Mouse (Mus musculus) embryonic stem cell, embryonic (primary cell): ENCODE results near the gene Eif4h.

Source experiments
- CTCF ChIA-PET, 4 experiments: fragments of 300-600 bp in 2 of 4; fragments of 350-600 bp in 2 of 4; sonication (Branson Sonifier 250); formaldehyde crosslinking; loops; one replicate each; lab custom pipeline; 2022; ENCODE audit warnings: inconsistent platforms in 2 of 4; lab: Charles Lee
- POLR2A ChIA-PET, 4 experiments: fragments of 300-600 bp in 2 of 4; fragments of 350-600 bp in 2 of 4; sonication (Branson Sonifier 250); formaldehyde crosslinking; loops; one replicate each; lab custom pipeline; 2022; ENCODE audit warnings: antibody characterized with exemption in 4 of 4, inconsistent platforms in 1 of 4; lab: Charles Lee

The Eif4h gene

GRCm38 (mm10) chr5:134630835-134631234 lies 8.5 kb downstream of the Eif4h start:
- CTCF ChIA-PET: interaction anchor here (0.6 to 1.3 kb wide), 4 partner anchors 11 to 86 kb away, joined by 3 to 6 read pairs (median 4); partner anchors contain the start of gene Syna (in 1 of the 4)
- POLR2A ChIA-PET: interaction anchor here (0.5 to 11.9 kb wide), 18 partner anchors 8 to 378 kb away, joined by 3 to 174 read pairs (median 4); partner anchors contain the start of genes Eif4h (in 2 of the 4), Abhd11 (in 1 of the 4), Lat2 (in 1 of the 4) and Limk1 (in 1 of the 4)

GRCm38 (mm10) chr5:134629508-134629907 lies 9.8 kb downstream of the Eif4h start:
- POLR2A ChIA-PET: interaction anchor here in 3 of 4 experiments (0.7 to 11.9 kb wide), 9 partner anchors 9 to 446 kb away, joined by 3 to 174 read pairs (median 7); partner anchors contain the start of genes Eif4h (in 2 of the 3), Limk1 (in 2 of the 3), Gtf2ird2 (in 1 of the 3) and Lat2 (in 1 of the 3)
- CTCF ChIA-PET: no interaction called here

DNA sequence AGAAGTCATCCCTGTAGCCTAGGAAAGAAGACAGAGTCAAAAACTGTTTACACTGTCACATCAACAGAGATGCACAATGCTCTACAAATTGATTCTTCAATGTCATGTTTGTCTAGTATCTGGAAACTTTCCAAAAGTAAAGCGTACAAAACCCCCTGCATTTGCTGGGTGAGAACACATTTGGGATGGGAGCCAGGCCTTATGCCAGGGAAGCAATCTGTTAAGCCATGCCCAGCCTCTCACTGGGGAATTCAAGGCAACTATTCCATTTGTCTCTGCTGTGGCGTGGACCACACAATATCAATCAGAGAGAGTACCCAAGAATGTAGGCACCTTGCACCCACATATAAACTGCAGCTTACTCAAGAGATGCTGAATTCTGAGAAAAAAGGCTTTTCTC lies 17.2 kb downstream of the Eif4h start:
- ChIA-PET POLR2A (interaction anchor here in 2 of 4 experiments (0.7 to 11.7 kb wide), 5 partner anchors 8 to 253 kb away, joined by 3 to 174 read pairs (median 5); no protein-coding TSS in a partner anchor), CTCF (interaction anchor here in 2 of 4 experiments (0.6 to 1.2 kb wide), 2 partner anchors 14 to 40 kb away, joined by 4 to 10 read pairs; no protein-coding TSS in a partner anchor)

DNA sequence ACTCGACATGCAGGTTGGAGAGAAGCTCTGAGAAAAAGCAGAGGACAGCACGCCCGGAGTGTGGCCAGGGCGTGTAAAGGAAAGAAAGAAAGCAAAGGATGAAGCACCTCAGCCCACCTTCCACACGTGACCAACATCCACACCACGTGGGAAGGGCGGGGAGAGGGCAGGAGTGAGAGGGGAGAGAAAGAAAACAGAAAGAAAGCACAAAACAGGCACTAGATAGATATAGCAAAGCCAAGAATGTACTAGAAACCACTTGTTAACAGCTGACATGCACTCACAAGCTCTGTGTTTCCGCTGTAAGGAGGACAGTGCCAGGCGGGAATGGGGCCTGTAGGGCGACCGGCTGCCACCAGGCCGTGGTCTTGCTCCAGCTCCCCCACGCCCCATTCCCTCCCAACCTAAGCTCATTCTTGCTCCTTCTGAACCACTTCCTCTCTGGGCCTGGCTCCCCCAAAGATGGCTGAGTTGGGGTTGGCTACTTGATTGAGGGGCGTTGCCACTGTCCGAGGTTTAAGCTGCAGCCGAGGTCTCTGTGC lies 18.1 kb downstream of the Eif4h start:
- POLR2A ChIA-PET: interaction anchor here (0.6 to 11.7 kb wide), 24 partner anchors 9 to 444 kb away, joined by 3 to 174 read pairs (median 4); partner anchors contain the start of genes Eif4h (in 2 of the 4) and Limk1 (in 1 of the 4)
- CTCF ChIA-PET: interaction anchor here in 3 of 4 experiments (0.5 to 1.9 kb wide), 15 partner anchors 10 to 556 kb away, joined by 3 to 6 read pairs (median 3); partner anchors contain the start of gene Vps37d (in 1 of the 3)

- CTCF ChIA-PET: interaction anchor here in 3 of 4 experiments (0.6 to 1.9 kb wide), 10 partner anchors 11 to 556 kb away, joined by 3 to 6 read pairs (median 4); partner anchors contain the start of gene Vps37d (in 1 of the 3)
- POLR2A ChIA-PET: interaction anchor here in 3 of 4 experiments (0.7 to 11.7 kb wide), 25 partner anchors 9 to 247 kb away, joined by 3 to 174 read pairs (median 4); partner anchors contain the start of genes Eif4h (in 2 of the 3) and Limk1 (in 1 of the 3)
Measured at GRCm38 (mm10) chr5:134620457-134620856, 18.8 kb downstream of the Eif4h start.

GRCm38 (mm10) chr5:134617071-134617470 lies 22.2 kb downstream of the Eif4h start:
- CTCF ChIA-PET: interaction anchor here (0.6 to 3.5 kb wide), 36 partner anchors 8 to 1238 kb away, joined by 3 to 16 read pairs (median 4); no protein-coding TSS in a partner anchor
- POLR2A ChIA-PET: interaction anchor here (0.6 to 11.7 kb wide), 19 partner anchors 9 to 528 kb away, joined by 3 to 174 read pairs (median 4); partner anchors contain the start of genes Eif4h (in 1 of the 4), Limk1 (in 1 of the 4) and Syna (in 1 of the 4)

GRCm38 (mm10) chr5:134615780-134616179 lies 23.5 kb downstream of the Eif4h start:
- CTCF ChIA-PET: interaction anchor here in 2 of 4 experiments (0.9 to 3.5 kb wide), 6 partner anchors 10 to 127 kb away, joined by 3 to 16 read pairs (median 4); no protein-coding TSS in a partner anchor
- POLR2A ChIA-PET: interaction anchor here in 2 of 4 experiments (0.7 to 11.7 kb wide), 11 partner anchors 8 to 362 kb away, joined by 3 to 174 read pairs (median 4); partner anchors contain the start of genes Eif4h (in 1 of the 2) and Limk1 (in 1 of the 2)

DNA sequence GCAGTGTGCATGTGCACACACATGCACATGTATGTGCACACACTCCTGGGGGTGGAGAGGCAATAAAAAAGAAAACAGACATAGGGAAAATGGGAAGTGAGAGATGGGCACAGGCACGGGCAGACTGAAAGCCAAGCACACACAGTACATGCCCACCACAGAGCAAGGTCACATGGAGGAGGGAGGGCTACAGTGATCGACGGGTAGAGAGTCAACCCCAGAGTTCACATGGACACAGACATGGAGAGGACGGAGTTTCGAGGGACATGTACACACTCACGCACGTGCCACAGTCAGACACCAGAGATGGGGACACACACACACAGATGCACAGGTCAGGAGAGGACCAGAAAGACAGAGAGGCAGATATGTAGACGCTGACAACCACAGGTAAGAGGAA lies 23.9 kb downstream of the Eif4h start:
- ChIA-PET POLR2A (interaction anchor here in 2 of 4 experiments (0.7 to 11.7 kb wide), 7 partner anchors 8 to 327 kb away, joined by 3 to 174 read pairs (median 4); partner anchors contain the start of gene Eif4h (in 1 of the 2)), CTCF (interaction anchor here in 2 of 4 experiments (0.6 to 3.5 kb wide), 6 partner anchors 32 to 126 kb away, joined by 3 to 16 read pairs (median 4); no protein-coding TSS in a partner anchor)

DNA sequence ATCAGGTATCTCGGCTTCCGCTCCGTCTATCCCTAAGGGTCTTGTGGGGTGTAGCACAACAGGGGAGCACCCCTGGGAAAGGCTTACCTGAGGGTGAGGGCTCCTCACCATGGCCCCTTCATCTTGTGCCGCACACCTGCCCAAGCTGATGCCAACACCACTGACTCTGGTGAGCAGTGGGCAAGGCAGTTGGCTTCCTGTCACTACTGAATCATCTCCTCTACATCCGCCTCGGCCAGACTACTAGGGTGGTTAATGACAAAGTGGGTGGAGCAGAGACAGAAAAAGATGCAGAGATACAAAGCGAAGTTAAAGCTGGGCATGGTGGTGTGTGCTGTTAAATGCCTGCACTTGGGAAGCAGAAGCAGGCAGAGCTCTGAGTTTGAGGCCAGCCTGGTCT lies 24.5 kb downstream of the Eif4h start, which contains the start of gene Lat2:
Lat2 (minus strand) TSS at position 224 of the 400 bp plus-strand sequence.
- POLR2A ChIA-PET: interaction anchor here in 2 of 4 experiments (0.8 to 11.7 kb wide), 5 partner anchors 9 to 25 kb away, joined by 3 to 174 read pairs (median 4); partner anchors contain the start of gene Eif4h (in 1 of the 2)
- CTCF ChIA-PET: interaction anchor here in 2 of 4 experiments (0.6 to 3.5 kb wide), 8 partner anchors 32 to 126 kb away, joined by 3 to 16 read pairs (median 4); no protein-coding TSS in a partner anchor

GRCm38 (mm10) chr5:134614296-134614695 lies 25.0 kb downstream of the Eif4h start:
- CTCF ChIA-PET: interaction anchor here in 2 of 4 experiments (0.6 to 1.5 kb wide), 5 partner anchors 9 to 125 kb away, joined by 3 to 5 read pairs (median 4); no protein-coding TSS in a partner anchor
- POLR2A ChIA-PET: interaction anchor here in 2 of 4 experiments (0.5 to 11.7 kb wide), 7 partner anchors 9 to 331 kb away, joined by 3 to 174 read pairs (median 3); no protein-coding TSS in a partner anchor

- ChIA-PET CTCF (interaction anchor here in 1 of 4 experiments (0.8 to 1.5 kb wide), 2 partner anchors 10 to 124 kb away, joined by 3 to 4 read pairs; no protein-coding TSS in a partner anchor), POLR2A (interaction anchor here in 2 of 4 experiments (0.5 to 11.7 kb wide), 7 partner anchors 9 to 386 kb away, joined by 3 to 174 read pairs (median 3); no protein-coding TSS in a partner anchor)
Measured at GRCm38 (mm10) chr5:134613727-134614126, 25.6 kb downstream of the Eif4h start.

DNA sequence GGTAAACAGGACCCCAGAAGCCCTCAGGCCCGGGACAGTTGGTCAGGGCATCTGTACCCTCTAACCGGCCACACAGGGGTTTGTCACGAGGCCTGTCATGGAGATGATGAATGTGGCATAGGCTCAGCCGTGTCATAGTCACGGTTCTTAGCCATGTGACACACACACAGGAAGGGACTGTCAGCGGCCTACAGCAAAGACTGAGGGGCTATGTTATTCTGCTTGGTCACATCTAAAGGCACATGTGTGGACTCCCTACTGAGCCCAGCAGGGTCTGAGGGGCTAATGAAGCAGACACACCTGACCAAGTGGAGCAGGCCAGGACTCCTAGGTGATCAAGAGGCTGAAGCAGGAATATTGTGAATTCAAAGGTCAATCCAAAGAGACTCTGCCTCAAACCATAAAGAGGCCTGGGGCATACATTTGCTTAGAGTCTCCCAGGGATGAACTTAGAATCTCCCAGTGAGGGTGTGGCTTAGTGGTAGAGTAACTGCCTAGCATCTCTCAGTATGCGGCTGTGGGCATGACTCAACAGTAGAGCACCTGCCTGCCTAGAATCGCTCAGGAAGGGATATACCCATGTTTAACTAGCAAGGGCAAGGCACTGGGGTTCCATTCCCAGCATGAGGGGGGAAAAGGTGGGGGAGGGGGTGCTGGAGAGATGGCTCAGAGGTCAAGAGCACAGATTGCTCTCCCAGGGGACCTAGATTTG lies 27.3 kb downstream of the Eif4h start:
- POLR2A ChIA-PET: no interaction called here
- CTCF ChIA-PET: no interaction called here

- ChIA-PET CTCF (interaction anchor here in 3 of 4 experiments (0.7 to 1.2 kb wide), 5 partner anchors 15 to 119 kb away, joined by 3 to 4 read pairs (median 4); no protein-coding TSS in a partner anchor), POLR2A (interaction anchor here (0.6 to 2.5 kb wide), 7 partner anchors 17 to 225 kb away, joined by 3 to 7 read pairs (median 3); partner anchors contain the start of gene Limk1 (in 1 of the 4))
Measured at GRCm38 (mm10) chr5:134609916-134610643, 29.2 kb downstream of the Eif4h start.

- ChIA-PET POLR2A (interaction anchor here in 2 of 4 experiments (1.0 to 2.3 kb wide), 10 partner anchors 9 to 65 kb away, joined by 3 to 8 read pairs (median 5); no protein-coding TSS in a partner anchor), CTCF (interaction anchor here in 2 of 4 experiments (0.7 to 3.2 kb wide), 10 partner anchors 10 to 233 kb away, joined by 3 to 16 read pairs (median 4); no protein-coding TSS in a partner anchor)
Measured at GRCm38 (mm10) chr5:134607121-134607520, 32.2 kb downstream of the Eif4h start.

- POLR2A ChIA-PET: interaction anchor here in 2 of 4 experiments (0.5 to 1.7 kb wide), 11 partner anchors 9 to 380 kb away, joined by 3 to 7 read pairs (median 4); partner anchors contain the start of gene Cldn3 (in 1 of the 2)
- CTCF ChIA-PET: interaction anchor here (0.5 to 3.2 kb wide), 27 partner anchors 9 to 232 kb away, joined by 3 to 19 read pairs (median 4); no protein-coding TSS in a partner anchor
Measured at GRCm38 (mm10) chr5:134606314-134606713, 33.0 kb downstream of the Eif4h start.

- CTCF ChIA-PET: interaction anchor here in 3 of 4 experiments (0.5 to 1.8 kb wide), 7 partner anchors 9 to 599 kb away, joined by 3 to 8 read pairs (median 3); no protein-coding TSS in a partner anchor
- POLR2A ChIA-PET: interaction anchor here in 3 of 4 experiments (0.6 to 1.8 kb wide), 9 partner anchors 9 to 97 kb away, joined by 3 to 4 read pairs (median 3); partner anchors contain the start of gene Lat2 (in 1 of the 3)
Measured at GRCm38 (mm10) chr5:134604376-134604775, 34.9 kb downstream of the Eif4h start.
